Mouse (Mus musculus) heart, embryonic 16.5 days (tissue): ENCODE results near the gene Gxylt1. TPM values are rescaled to one million over a fixed set of nuclear protein-coding genes. Genes with fewer than 3 reads are reported as not detected.

Source experiments
- ATAC-seq: fragments of 200-750 bp; cut with Nextera tagmentation; replicated peaks from 2 replicates; pipeline ENCODE4 v1.8.0; 2017; ENCODE audit warnings: moderate number of reproducible peaks; ENCODE audit not compliant: insufficient read depth, low FRiP score; ENCODE audit errors: extremely low read depth
- H3K27ac ChIP-seq: fragments of 300-500 bp; sonication (generic); 2 replicates; pipeline ENCODE4 v1.5.1; 2014; ENCODE audit warnings: mild to moderate bottlenecking, low read length, control low read depth, moderate library complexity
- H3K27me3 ChIP-seq: fragments of 300-500 bp; sonication (generic); 2 replicates; pipeline ENCODE4 v1.6.1; 2014; ENCODE audit warnings: low read length, mixed read lengths; ENCODE audit not compliant: control insufficient read depth, insufficient read depth
- H3K36me3 ChIP-seq: fragments of 300-500 bp; sonication (generic); 2 replicates; pipeline ENCODE4 v1.6.1; 2014; ENCODE audit not compliant: control insufficient read depth, insufficient read depth
- H3K4me1 ChIP-seq: fragments of 300-500 bp; sonication (generic); 2 replicates; pipeline ENCODE4 v1.6.1; 2014; ENCODE audit warnings: low read length, mixed read lengths; ENCODE audit not compliant: control insufficient read depth, insufficient read depth
- H3K4me2 ChIP-seq: fragments of 300-500 bp; sonication (generic); 2 replicates; pipeline ENCODE4 v1.6.1; 2014; ENCODE audit warnings: low read depth, mild to moderate bottlenecking, control low read depth, low read length
- H3K4me3 ChIP-seq: fragments of 300-500 bp; sonication (generic); 2 replicates; pipeline ENCODE4 v1.5.1; 2014; ENCODE audit warnings: mild to moderate bottlenecking, control low read depth, low read length
- H3K9ac ChIP-seq: fragments of 300-500 bp; sonication (generic); 2 replicates; pipeline ENCODE4 v1.6.1; 2014; ENCODE audit warnings: low read length, control low read depth
- H3K9me3 ChIP-seq: fragments of 300-500 bp; sonication (generic); replicated peaks from 2 replicates; pipeline ENCODE4 v1.6.1; 2016; ENCODE audit warnings: low read length; ENCODE audit not compliant: control insufficient read depth
- WGBS: fragments of 180-500 bp; shearing (Covaris S2); extraction: QIAGEN DNeasy Blood & Tissue Kit; methylation state at CpG from one replicate; pipeline ENCODE4 v1.1.7; 2014; 5-methylcytosine and 5-hydroxymethylcytosine counted together
- polyA plus RNA-seq: library from polyadenylated mRNA; unstranded; fragments of >200 nt; fragmentation: Nextera tagmentation; extraction: Ambion mirVana; gene quantifications from 2 replicates; pipeline ENCODE4 v1.2.1, GENCODE M21; 2015

The Gxylt1 gene
- polyA plus RNA-seq, 1 experiment from 2014 or later, result 6.5 TPM

DNA sequence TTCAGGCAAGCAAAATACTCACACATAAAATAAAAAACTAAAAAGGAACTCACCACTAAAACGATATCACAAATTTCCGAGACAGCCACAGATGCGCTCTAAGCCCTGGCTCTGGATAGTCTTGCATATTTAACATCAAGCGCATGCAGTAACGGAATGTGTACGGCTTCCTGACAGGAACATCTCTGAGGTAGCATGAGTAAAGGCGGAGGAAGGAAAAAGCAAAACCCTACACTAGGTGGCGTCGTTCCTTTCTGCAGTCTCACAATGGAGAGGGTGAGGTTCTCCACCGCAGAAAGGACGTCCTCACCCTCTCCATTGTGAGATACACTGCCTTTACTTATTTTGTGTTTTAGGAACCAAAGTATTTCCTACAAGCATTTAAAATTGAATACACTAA lies 8.4 kb upstream of the Gxylt1 start:
- 74% methylated on average over 11 of the region's 11 CpGs for WGBS
- Histone ChIP-seq H3K27ac (no peak overlapping the region), H3K4me3 (no peak overlapping the region), H3K9me3 (no peaks in the 10 kb centered on the region), H3K9ac (no peak overlapping the region), H3K4me2 (no peak overlapping the region), H3K27me3 (no peaks in the 10 kb centered on the region), H3K36me3 (peaks cover 9% of the 10 kb centered on the region), H3K4me1 (no peaks in the 10 kb centered on the region)
- ATAC-seq, result no peak

DNA sequence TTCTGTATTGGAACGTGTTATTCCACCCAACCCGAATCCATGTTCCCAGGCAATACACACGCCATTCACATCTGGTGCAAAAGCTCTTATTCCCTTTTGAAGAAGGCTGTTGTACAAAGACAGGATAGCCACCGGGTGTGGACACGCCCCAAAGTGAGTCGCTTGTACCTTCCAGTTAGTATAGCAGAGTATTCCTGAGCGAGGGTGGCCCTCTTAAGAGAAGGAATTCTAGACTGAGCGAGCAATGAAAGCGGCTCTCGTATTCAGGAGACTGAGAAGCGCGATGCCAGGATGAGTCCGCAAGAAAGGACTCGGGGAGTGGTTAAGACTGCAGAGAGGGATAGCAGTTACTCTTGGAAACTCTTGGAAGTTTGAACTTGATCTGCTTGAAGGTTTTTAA lies 1.3 kb upstream of the Gxylt1 start:
- Histone ChIP-seq H3K9me3 (no peaks in the 10 kb centered on the region), H3K4me3 (peak overlapping the region; percentile 80), H3K4me1 (peaks cover 19% of the 10 kb centered on the region), H3K36me3 (0 out of 2 replicates have a peak, but pooled peaks cover 3% of the 10 kb centered on the region), H3K9ac (peak overlapping the region; percentile 55), H3K27ac (no peak overlapping the region), H3K4me2 (peak overlapping the region; percentile 89), H3K27me3 (no peaks in the 10 kb centered on the region)
- no peak for ATAC-seq
- WGBS, result 6% methylated on average over 14 of the region's 14 CpGs

DNA sequence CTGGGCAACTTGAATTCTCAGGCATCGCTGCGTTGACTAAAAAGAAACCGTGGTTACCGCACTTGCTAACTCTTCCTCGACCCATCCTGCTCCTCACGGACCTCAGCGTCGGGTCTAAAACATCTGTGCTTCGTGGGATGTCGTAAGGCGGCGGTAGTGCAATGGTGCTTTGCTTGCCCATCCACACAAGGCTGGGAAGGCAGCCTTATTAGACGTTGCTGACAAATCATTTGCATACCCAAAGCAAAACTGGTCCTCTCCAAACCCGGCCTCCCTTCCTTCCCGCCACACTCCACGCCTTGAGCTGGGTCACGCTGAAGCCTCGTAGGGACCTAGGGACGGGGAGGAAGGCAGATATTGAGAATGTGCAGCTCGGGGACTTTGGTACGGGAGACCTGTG lies 644 bp upstream of the Gxylt1 start:
- Histone ChIP-seq H3K4me2 (peak overlapping the region; percentile 89), H3K27me3 (no peaks in the 10 kb centered on the region), H3K4me3 (peak overlapping the region; percentile 80), H3K4me1 (peaks cover 19% of the 10 kb centered on the region), H3K36me3 (no peaks in the 10 kb centered on the region), H3K27ac (peak overlapping the region; percentile 70), H3K9ac (peak overlapping the region; percentile 67), H3K9me3 (no peaks in the 10 kb centered on the region)
- ATAC-seq, result peak; percentile 34
- 0% methylated on average over 21 of the region's 21 CpGs for WGBS

DNA sequence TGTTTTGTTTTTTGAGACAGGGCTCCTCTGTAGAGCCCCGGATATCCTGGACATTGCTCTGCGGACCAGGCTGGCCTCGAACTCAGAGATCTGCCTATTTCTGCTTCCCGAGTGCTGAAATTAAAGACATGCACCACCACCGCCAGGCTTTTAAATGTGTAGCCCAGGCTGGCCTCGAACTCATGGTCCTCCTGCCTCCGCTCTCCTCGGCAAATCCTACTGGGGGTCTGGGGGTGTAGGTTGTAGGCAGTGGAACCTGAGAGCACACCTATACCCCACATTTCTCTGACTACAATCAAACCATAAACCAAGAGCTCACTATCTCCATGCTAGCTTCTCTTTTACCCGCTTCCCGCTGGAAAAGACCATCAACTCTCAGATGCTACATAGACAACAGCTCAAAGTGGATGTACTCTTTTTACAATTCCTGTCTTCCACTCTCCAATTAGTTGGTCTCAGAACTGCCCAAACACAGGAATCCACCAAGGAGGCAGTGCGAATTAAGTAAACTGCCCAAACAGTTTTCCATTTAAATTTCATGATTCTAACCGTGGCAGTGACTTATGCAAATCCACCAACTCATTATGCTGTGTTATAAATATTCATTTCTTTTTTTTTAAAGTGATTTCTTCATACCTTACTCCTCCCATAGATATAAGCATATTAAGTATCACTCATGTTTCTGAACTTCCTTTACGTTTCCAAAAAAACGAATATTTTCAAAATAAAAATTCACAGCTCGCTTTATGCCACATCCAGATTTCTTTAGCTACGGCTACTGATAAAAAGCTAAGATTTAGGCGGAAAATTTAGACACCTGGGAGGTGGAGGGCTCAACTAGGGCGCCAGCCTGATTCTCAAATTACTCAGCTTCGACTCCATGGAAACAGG lies 946 bp downstream of the Gxylt1 start:
- 40% methylated on average over 19 of the region's 19 CpGs for WGBS
- no peak for ATAC-seq
- H3K27me3 ChIP-seq, result no peaks in the 10 kb centered on the region

DNA sequence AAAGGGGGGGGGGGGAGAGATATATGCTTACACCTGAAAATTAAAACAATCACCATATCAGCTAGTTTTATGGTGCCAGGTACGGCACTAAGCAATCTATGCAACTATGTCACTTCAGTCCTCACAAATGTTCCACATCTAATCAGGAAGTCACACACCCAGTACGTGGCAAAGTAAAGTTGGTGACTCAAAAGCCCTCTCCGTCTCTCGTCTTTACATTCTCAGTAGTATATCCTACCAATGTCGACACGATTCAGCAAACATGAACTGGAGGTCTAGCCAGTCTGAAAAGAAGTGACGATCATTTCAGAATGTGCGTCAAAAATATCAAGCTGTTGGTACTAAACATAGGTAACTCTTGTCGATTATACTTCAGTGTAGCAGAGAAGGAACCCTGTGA lies 2.0 kb downstream of the Gxylt1 start:
- H3K4me3 ChIP-seq, result no peak overlapping the region
- no peaks in the 10 kb centered on the region for H3K27me3 ChIP-seq
- no peak overlapping the region for H3K4me2 ChIP-seq
- H3K36me3 ChIP-seq, result no peaks in the 10 kb centered on the region
- no peaks in the 10 kb centered on the region for H3K9me3 ChIP-seq
- ATAC-seq, result no peak
- WGBS, result 70% methylated on average over 9 of the region's 9 CpGs
- H3K4me1 ChIP-seq, result peaks cover 19% of the 10 kb centered on the region
- no peak overlapping the region for H3K27ac ChIP-seq
- H3K9ac ChIP-seq, result no peak overlapping the region

More for the DNA sequence above, 946 bp downstream of the Gxylt1 start:
- Histone ChIP-seq H3K27ac (peak overlapping the region; percentile 86), H3K9ac (peak overlapping the region; percentile 89), H3K4me1 (peaks cover 19% of the 10 kb centered on the region), H3K9me3 (no peaks in the 10 kb centered on the region), H3K4me3 (peak overlapping the region; percentile 80), H3K36me3 (no peaks in the 10 kb centered on the region), H3K4me2 (peak overlapping the region; percentile 87)

DNA sequence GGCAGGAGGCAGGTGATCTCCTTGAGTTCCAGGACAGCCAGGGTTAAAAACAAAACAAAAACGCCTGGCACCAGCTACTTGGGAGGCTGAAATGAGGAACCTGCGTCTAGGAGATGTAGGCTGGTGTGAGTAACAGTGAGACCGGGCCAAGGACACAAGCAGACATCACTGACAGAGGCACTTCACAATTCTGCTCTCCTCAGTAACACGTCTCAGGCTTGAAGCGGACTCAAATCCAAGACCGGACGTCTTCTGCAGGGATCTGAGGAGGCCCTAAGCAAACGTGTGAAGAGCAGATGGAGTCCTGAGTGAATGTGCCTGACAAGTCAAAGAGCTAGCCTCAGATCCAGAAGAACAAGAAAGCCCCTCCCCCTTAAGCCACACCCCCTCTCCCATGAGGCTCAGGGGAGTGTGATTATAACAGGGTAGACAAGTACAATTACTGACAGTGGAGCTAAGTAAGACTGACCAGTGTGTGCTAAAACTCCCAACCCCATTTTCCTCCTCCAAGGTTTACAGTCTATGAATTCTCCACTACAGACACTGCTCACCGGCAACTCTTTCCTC lies 4.6 kb downstream of the Gxylt1 start:
- H3K36me3 ChIP-seq, result no peaks in the 10 kb centered on the region
- 64% methylated on average over 9 of the region's 9 CpGs for WGBS
- no peak overlapping the region for H3K4me2 ChIP-seq
- no peak overlapping the region for H3K4me3 ChIP-seq
- no peak overlapping the region for H3K27ac ChIP-seq
- ATAC-seq, result no peak
- H3K9ac ChIP-seq, result no peak overlapping the region
- H3K27me3 ChIP-seq, result no peaks in the 10 kb centered on the region
- peaks cover 19% of the 10 kb centered on the region for H3K4me1 ChIP-seq
- no peaks in the 10 kb centered on the region for H3K9me3 ChIP-seq

DNA sequence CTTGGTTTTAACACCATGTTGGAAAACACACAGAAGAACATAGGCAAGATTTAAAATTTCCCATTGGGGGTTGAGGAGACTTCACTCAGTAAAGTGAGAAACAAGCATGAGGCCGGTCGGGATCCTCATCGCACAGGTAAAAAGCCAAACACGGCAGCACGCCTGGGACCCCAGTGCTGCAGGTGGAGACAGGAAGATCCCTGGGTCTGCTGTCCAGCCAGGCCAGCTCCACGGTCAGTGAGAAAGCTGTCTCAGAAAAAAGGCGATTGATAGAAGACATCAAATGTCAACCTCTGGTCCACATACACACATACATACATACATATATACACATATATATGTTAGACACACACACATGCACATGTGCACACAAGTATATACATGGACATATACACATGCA lies 5.4 kb downstream of the Gxylt1 start:
- H3K4me3 ChIP-seq, result no peak overlapping the region
- H3K4me1 ChIP-seq, result peaks cover 19% of the 10 kb centered on the region
- no peaks in the 10 kb centered on the region for H3K9me3 ChIP-seq
- WGBS, result 97% methylated on average over 7 of the region's 7 CpGs
- no peak overlapping the region for H3K9ac ChIP-seq
- no peak overlapping the region for H3K4me2 ChIP-seq
- no peak overlapping the region for H3K27ac ChIP-seq
- no peaks in the 10 kb centered on the region for H3K27me3 ChIP-seq
- ATAC-seq, result no peak
- H3K36me3 ChIP-seq, result no peaks in the 10 kb centered on the region

DNA sequence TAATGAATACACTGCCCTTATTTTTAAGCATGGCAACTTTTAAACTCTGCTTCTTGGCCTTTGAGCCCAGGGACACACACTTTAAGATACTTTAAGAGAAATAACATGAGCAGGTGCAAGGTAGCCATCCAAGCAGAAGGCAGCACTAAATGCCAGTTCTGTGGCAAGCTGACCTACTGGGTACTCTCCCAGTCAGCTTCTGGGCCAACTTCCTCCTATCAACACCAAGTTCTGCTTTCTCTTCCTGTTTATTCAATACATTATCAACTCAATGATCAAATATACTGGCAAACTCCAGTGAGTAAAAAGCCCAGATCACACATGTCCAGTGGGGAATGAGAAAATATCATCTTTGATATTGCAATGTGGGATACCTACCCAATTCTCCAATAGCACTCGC lies 7.0 kb downstream of the Gxylt1 start:
- Histone ChIP-seq H3K9ac (no peak overlapping the region), H3K4me3 (no peak overlapping the region), H3K27ac (no peak overlapping the region), H3K4me1 (peaks cover 14% of the 10 kb centered on the region), H3K36me3 (no peaks in the 10 kb centered on the region), H3K4me2 (no peak overlapping the region), H3K9me3 (no peaks in the 10 kb centered on the region), H3K27me3 (no peaks in the 10 kb centered on the region)
- 94% methylated on average over 1 of the region's 1 CpGs for WGBS
- no peak for ATAC-seq

DNA sequence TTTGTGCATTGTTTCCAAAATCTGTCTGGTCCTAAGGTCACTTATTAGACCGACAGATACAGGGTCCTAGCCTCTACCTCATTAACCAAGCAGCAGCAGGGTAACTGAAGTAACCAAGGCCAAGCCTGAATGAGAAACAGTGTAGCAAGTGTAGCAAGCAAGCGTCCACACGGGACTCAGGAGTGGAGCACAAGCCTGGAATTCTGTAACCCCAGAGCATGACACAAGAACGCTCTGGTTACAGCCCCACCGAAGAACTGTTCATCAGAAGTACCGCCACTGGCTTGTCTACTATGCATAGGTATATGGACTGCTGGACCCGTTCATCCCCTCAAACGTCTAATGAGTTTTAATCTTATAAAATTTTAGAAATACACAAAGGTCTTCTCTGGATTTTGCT lies 7.5 kb downstream of the Gxylt1 start:
- Histone ChIP-seq H3K9ac (no peak overlapping the region), H3K36me3 (no peaks in the 10 kb centered on the region), H3K9me3 (no peaks in the 10 kb centered on the region), H3K4me3 (no peak overlapping the region), H3K4me1 (peaks cover 10% of the 10 kb centered on the region), H3K27ac (no peak overlapping the region), H3K4me2 (no peak overlapping the region), H3K27me3 (no peaks in the 10 kb centered on the region)
- 83% methylated on average over 8 of the region's 8 CpGs for WGBS
- ATAC-seq, result no peak
